Mouse (Mus musculus) skeletal muscle tissue, adult 2 months (tissue): Measurements from ENCODE around the gene Tmem59.

Experiments
- DNase-seq: peaks from one replicate; pipeline ENCODE4 v3.0.0-alpha.2; 2012; ENCODE audit warnings: low read depth, low spot score

The Tmem59 gene

DNA sequence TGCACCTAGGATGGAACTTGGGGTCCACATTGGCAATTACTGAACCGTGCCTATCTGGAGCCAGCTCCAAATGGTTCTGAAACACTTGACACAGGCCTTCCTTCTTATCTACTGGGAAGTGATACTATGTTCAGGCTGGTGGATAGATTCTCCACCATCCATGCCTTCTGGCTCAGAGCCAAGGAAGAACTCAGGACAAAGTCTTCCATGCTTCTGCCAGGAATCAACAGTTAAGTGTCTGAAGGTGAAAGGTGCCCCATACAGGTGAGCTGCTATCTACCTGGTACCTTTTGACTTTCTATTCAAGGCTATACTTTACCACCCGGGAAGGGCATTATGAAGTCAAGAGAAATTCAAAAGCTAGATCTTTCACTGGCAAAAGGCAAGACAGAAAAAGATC lies 60.1 kb downstream of the Tmem59 start:
- DNase-seq: no peak

DNA sequence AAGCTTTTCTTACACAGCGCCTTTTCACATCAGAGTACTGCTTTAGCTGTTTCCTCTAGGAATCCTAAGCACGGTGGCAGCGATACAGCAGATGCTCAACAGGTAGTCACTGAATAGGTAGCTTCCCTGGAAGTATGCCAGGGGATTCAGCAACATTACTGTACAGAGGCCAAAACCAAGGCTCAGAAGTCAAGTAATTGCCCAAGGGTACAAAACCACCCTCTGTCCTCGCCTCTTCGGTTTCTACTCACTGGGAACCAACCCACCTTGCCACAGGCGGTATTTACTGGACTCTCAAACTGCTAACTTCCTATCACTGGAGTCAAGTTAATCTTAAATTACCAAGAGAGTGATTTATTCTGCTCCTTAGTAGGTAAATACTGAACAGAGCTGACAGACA lies 62.0 kb downstream of the Tmem59 start:
- no peak for DNase-seq

DNA sequence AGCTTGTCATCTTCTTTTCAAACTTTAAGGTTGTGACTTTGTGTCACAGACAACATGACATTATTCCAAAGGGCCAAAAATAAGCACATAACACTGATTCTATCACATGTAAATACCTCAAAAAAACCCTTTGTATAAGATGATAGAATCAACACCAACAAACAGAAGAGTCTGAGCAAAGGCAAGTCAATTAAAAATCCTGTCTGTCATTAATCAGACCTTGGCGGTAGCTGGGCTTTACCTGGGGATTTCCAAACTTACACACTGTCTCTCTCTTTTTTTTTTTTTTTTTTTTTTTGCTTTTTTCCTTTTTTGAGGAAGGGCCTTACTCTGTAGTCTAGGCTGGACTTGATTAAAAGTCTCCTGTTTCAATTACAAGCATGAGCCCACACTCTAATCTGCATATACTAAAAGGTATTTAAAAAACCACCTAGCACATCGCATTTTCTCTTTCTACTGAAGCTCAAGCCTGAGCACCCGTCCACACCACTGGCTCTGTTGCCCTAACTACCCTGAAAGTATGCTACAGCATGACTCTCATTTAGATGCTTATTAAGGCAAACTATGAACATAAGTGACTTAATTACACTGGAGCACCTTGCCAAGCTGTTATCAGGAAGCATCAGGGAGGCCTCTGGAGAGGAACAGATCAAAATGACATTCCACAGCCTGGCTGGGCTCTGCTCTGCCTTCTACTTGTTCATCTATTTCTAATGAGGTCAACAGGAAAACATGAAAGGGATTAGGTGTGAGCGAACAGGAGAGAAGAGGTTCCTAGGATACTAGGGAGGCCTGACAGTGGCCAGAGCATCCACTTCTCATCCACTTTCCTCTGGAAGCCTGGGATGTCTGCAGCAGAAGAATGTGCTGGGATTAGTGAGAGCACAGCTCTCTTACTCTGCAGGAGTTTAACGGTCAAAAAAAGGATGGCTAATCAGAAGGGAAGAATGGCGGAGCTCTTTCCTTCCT lies 65.5 kb downstream of the Tmem59 start:
- no peak for DNase-seq

DNA sequence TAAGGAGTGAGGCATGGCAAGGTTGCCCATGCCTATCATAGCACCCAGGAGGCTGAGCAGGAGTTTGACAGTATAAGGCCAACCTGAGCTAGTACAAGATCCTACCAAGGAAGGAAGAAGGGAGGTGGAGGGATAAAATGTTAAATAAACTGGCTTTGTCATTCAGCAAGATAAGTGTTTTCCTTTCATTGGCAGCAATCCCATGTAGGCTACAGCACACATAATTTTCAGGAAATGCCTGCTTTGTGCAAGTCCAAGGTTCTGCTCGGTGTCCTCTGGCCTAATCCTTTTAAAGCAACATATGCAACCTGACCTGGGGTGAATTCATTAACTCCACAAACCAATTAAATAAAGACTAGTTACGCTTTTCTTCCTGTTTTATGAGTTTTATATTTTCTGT lies 67.2 kb downstream of the Tmem59 start:
- no peak for DNase-seq

GRCm38 (mm10) chr4:107246040-107246439 lies 67.8 kb downstream of the Tmem59 start:
- no peak for DNase-seq

DNA sequence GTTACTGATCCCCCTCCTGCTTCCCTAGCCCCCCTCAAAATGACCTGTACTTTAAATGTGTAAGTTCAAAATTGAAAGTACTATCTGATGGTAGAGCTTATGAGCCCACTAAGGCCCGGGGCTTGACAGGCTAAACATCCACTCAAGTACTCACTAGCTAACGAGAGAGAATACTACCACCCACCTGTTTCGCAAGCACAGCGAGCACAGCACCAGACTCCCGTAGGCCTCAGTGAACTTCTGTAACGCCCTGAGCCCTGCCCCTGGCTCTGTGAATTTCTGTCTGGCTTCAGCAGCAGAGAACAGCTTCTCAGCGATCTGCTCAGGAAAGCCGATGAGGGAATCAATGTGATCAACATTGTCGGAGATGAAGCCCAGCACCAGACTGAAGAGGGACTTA lies 68.9 kb downstream of the Tmem59 start:
- no peak for DNase-seq

DNA sequence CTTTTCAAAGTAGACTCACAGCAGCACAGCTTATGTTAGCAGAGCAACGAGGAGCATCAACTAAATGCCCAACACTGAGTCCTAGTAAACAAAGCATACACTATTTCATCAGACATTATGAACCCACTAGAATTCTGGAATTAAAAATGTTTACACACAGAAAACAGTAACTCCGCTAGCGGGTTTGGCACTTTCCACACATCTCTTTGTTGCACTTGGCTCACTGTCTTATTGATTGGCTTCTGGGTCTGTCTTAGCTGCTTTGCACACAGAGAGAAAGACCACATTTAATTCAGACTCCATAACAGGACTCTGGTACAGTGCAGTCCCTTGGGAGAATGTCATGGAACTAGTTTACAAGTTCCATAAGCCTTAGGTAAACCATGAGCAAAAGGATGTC lies 69.9 kb downstream of the Tmem59 start:
- no peak for DNase-seq

DNA sequence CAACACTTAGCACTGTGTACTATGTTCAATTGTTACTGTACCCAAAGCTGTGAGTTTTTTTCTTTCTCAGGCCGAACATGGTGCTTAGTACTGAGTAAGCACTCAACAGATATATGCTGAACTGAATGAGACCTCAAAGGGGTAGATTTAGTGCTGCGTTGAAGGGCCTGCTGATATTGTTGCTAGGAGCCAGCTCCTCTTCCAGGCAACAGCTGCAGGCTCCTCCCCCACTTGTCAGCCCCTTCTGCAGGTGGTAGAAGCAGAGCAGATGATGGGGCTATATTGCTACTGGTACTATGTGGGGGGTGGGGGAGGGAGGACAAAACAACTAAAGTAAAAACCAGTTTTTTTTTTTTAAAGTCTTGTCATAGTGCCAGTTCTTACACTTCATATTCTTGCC lies 71.3 kb downstream of the Tmem59 start:
- no peak for DNase-seq

- no peak for DNase-seq
Measured at GRCm38 (mm10) chr4:107250494-107250893, 72.3 kb downstream of the Tmem59 start.
